Mouse (Mus musculus): Measurements from ENCODE around the gene Smpd4. TPM values are rescaled to one million over a fixed set of nuclear protein-coding genes. Genes with fewer than 3 reads are reported as not detected.

Gene Smpd4
- polyA plus RNA-seq, 1 experiment: 69.2 TPM

- no peak for DNase-seq (ENCODE audit: low read depth)
Measured at GRCm38 (mm10) chr16:17638036-17638628, 19.0 kb downstream of the Smpd4 start.

- no peak for DNase-seq (ENCODE audit: low read depth)
Measured at GRCm38 (mm10) chr16:17639081-17639480, 19.9 kb downstream of the Smpd4 start.

GRCm38 (mm10) chr16:17639951-17640350 lies 20.8 kb downstream of the Smpd4 start:
- no peak for DNase-seq (ENCODE audit: low read depth)

GRCm38 (mm10) chr16:17640706-17641105 lies 21.6 kb downstream of the Smpd4 start:
- DNase-seq (ENCODE audit: low read depth): no peak

- no peak for DNase-seq (ENCODE audit: low read depth)
Measured at GRCm38 (mm10) chr16:17641301-17641700, 22.1 kb downstream of the Smpd4 start.

- no peak for DNase-seq (ENCODE audit: low read depth)
Measured at GRCm38 (mm10) chr16:17642311-17642710, 23.2 kb downstream of the Smpd4 start.

GRCm38 (mm10) chr16:17643437-17643990 lies 24.4 kb downstream of the Smpd4 start:
- no peak for DNase-seq (ENCODE audit: low read depth)

GRCm38 (mm10) chr16:17646310-17647114 lies 27.4 kb downstream of the Smpd4 start, which contains the start of gene Ccdc74a:
TSS of gene Ccdc74a (plus strand) at chr16:17646470.
- DNase-seq (ENCODE audit: low read depth): no peak

GRCm38 (mm10) chr16:17647156-17647555 lies 28.0 kb downstream of the Smpd4 start:
- no peak for DNase-seq (ENCODE audit: low read depth)

- no peak for DNase-seq (ENCODE audit: low read depth)
Measured at GRCm38 (mm10) chr16:17647566-17648340, 28.6 kb downstream of the Smpd4 start.

GRCm38 (mm10) chr16:17649925-17650605 lies 30.9 kb downstream of the Smpd4 start:
- no peak for DNase-seq (ENCODE audit: low read depth)

GRCm38 (mm10) chr16:17650711-17651110 lies 31.6 kb downstream of the Smpd4 start:
- DNase-seq (ENCODE audit: low read depth): no peak

- no peak for DNase-seq (ENCODE audit: low read depth)
Measured at GRCm38 (mm10) chr16:17652607-17653006, 33.5 kb downstream of the Smpd4 start.

GRCm38 (mm10) chr16:17653601-17654000 lies 34.4 kb downstream of the Smpd4 start:
- DNase-seq (ENCODE audit: low read depth): no peak

- DNase-seq (ENCODE audit: low read depth): no peak
Measured at GRCm38 (mm10) chr16:17654188-17654795, 35.1 kb downstream of the Smpd4 start.

- no peak for DNase-seq (ENCODE audit: low read depth)
Measured at GRCm38 (mm10) chr16:17656212-17656871, 37.2 kb downstream of the Smpd4 start.

- DNase-seq (ENCODE audit: low read depth): no peak
Measured at GRCm38 (mm10) chr16:17665568-17665967, 46.4 kb downstream of the Smpd4 start.

GRCm38 (mm10) chr16:17669886-17670285 lies 50.7 kb downstream of the Smpd4 start:
- DNase-seq (ENCODE audit: low read depth): no peak

Measured in gonadal fat pad, adult 2 months (tissue).